Mouse (Mus musculus) ES-Bruce4 (cell line): Measurements from ENCODE around the gene Hao2.

Experiments
- CTCF ChIP-seq: IDR thresholded peaks from one replicate; pipeline ENCODE4 v1.8.1; 2011; ENCODE audit warnings: low read depth, low read length
- POLR2A ChIP-seq: IDR thresholded peaks from one replicate; pipeline ENCODE4 v1.8.1; 2011; ENCODE audit warnings: low read length; ENCODE audit not compliant: insufficient read depth

- TF ChIP-seq POLR2A (no peak), CTCF (no peak)
Observed at GRCm38 (mm10) chr3:98941066-98941551, 48.1 kb upstream of the Hao2 start.
